Mouse (Mus musculus): ENCODE data around the gene Zfp385c.

GRCm38 (mm10) chr11:100648405-100648804 is 43.9 kb downstream of the Zfp385c start:
- TF ChIP-seq CTCF (IDR thresholded peaks at IDR 0.05; ENCODE audit: extremely low read depth, insufficient read depth, low read length) (no peak), POLR2A (IDR thresholded peaks at IDR 0.05; ENCODE audit: extremely low read depth, insufficient read depth, low read length) (no peak)

All from cortical plate, adult 2 months (tissue).